Mouse (Mus musculus): ENCODE data around the gene Crmp1.

Gene Crmp1

DNA sequence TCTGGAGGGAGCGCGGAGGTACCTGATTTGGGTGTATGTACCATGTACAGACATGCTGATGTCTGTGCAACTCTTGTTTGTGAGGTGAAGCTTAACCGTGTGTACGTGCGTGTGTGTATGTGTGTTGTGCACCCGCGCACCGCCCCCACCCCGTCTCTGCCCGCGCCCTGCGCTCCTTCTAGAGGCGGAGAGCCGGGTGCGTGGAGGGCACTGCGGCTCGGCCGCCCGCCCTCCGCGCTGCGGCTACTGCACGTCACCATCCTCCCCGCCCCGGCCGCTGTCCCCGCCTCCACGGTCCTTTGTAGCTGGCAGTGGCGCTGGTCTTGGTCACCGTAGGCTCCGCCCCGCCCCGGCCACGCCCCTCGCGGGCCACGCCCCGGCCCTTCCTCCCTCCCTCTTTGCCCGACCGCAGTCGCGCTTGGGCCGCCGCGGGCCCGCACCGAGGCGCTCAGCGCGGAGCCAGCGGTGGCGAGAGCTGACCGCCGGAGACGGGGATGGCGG is at the start of gene Crmp1:
Crmp1 (plus strand) TSS at position 290 of the 501 bp plus-strand sequence.
- DNase-seq (ENCODE audit: low read depth): no peak

DNA sequence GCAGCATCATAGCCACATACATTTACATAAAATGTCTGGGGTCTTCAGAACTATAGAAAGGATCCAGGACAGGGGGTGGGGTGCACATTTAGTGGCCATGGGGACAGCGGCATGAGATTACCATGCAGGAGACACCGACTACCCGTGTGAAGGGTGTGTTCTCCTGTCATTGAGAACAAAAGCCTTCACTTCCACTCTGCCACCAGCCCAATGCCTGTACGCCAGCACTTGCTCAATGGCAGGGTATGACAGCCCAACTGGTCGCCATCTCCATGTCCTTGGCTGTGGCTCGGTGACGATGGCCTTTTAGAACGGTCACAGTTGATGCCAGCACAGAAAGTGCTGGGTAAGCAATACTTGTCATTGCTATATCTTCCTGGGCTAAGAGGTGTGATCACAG is 45.5 kb upstream of the Crmp1 start:
- DNase-seq (ENCODE audit: low read depth): no peak

DNA sequence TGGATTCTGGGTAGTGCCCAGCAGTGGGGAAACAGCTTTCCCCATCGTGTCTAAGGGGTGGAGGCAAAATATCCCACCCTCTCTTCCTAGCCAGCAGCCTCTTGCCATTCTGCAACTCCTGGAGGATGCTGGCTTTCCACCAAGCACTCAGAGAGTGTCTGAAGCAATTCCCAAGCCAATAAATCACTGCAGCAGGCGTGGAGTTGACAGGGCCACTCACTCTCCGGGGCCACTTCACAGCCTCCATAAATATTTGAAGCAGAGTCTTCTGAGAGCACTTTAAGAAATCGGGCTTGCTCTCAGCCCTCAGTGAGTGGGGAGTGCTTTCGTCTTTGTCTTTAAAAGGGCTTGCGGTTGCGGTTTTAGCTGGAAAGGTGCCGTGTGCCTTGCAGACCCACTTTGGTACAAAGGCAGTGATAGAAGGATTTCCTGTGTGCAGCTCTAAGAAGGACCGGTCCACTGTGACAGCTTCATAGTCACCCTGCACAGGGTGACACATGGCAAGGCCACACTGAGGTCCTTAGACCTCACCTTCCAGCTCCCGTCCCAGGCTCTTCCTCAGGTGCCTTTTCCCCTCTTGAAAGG is 45.0 kb upstream of the Crmp1 start:
- DNase-seq (ENCODE audit: low read depth): no peak

DNA sequence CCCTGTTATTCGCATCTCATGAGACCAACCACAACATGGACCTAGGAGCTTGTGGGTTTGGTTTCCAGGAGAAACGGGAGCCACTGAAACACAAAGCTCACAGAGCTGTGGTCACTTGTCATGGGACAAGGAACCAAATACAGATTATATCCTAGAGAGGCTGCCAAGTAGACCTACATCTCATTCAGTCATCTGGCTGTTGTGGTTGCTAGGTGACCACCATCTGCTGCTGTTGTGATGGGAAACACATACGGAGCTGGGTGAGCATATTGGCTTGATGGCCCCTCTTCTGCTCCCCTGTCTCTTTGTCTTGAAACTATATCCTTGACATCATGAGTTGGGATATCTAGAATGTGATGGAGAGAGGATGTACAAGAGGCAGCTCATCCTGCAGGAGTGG is 44.3 kb upstream of the Crmp1 start:
- DNase-seq (ENCODE audit: low read depth): no peak

DNA sequence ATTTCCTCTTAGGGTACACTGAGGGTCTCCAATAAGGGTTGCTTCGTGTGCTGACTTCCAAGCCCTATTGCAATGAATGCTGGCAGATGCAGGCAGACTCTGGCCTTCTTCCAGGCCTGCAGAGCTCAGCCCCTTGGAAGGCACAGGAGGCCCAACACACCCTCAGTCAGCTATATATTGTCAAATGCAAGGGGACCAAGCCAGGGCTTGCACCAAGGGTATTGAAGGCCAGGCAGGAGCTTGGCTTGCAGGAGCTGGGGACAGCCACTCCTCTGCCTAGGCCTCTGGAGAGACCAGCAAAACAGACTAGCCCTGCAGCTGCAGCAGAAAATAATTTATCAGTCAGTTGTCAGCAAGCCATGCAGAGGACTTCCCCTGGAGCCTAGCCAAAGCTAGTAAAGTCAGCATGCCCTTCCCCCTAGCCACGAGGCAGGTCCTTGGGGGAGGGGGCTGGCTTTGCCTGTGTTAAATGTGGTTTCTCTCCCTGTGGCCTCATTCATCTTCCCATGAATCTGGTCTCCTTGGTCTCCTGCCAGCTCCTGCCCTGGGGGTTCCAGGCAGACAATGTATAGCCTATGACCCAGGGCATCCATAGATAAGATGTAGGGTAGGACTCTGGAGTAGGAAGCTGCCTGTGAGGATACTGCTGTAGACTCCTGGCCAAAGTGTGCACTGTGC is 43.6 kb upstream of the Crmp1 start:
- no peak for DNase-seq (ENCODE audit: low read depth)

DNA sequence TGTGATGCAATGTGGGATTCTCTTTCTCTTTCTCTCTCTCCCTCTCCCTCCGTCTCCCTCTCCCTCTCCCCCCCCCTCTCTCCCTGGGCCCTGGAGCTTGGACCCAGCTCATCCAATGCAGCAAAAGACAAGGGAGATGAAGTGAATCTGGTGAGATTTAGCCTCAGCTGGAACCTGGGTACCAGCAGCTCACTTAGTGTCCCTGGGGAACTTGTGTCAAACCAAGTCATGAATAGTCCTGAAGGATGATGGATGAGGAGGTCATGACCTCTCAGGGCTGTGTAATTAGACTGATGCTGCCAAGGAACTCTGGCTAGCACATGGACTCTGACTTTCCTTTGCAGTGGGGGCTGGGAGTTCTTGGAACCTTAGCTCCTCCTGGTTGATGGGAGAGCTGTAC is 39.5 kb upstream of the Crmp1 start:
- DNase-seq (ENCODE audit: low read depth): no peak

DNA sequence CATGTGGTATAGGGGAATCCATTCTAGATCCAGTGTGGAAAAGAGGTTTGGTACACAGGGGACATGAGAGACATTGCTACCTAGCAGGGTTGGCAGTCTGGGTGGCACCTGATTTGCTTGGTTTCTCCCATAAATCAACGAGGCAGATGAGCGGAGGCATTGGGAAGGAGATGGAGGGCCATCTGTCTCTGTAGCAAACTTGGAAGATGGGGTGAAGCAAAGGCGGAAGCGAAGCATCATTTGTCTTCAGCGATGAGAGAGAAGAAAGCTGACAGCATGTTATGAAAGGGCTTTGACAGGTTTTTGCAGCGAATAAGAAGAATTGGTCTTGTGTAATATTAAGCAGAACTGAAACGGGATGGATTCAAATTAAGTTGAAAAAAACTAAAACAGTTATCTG is 36.9 kb upstream of the Crmp1 start:
- DNase-seq (ENCODE audit: low read depth): no peak

DNA sequence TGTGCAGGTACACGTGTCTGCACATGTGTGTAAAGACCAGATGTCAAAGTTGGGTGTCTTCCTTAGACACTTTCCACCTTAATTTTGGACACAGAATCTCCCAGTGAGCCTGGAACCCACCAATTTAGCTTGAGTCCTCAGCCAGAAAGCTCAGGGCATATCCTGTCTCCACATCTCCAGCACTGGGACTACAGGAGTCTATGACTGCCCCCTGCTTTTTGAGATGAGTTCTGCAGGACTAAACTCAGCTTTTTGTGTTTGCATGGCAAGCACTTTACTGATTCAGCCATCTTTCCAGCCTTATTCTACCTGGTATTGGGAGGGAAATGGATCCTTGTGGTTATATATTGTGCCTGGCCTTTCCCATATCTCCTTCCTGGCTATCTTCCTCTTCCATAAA is 36.3 kb upstream of the Crmp1 start:
- DNase-seq (ENCODE audit: low read depth): peak; percentile 1

DNA sequence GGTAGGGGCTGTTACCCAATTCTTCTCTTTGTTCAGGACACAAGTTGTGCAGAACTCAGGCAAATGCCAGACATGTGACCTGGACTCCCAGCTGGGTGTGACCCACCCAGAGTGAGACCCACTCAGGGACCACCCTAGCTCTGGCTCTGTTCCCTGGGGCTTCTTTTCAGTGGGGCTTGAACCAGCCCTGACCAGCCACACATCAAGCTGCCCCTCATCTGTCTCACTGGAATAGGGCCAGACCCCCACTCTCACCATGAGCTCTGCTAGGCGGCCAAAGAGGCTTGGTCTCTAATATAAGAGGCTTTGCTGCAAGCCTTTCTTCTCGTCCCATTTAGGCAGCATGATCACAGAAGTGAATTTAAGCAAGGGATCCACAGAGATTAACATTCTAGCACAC is 35.4 kb upstream of the Crmp1 start:
- DNase-seq (ENCODE audit: low read depth): no peak

DNA sequence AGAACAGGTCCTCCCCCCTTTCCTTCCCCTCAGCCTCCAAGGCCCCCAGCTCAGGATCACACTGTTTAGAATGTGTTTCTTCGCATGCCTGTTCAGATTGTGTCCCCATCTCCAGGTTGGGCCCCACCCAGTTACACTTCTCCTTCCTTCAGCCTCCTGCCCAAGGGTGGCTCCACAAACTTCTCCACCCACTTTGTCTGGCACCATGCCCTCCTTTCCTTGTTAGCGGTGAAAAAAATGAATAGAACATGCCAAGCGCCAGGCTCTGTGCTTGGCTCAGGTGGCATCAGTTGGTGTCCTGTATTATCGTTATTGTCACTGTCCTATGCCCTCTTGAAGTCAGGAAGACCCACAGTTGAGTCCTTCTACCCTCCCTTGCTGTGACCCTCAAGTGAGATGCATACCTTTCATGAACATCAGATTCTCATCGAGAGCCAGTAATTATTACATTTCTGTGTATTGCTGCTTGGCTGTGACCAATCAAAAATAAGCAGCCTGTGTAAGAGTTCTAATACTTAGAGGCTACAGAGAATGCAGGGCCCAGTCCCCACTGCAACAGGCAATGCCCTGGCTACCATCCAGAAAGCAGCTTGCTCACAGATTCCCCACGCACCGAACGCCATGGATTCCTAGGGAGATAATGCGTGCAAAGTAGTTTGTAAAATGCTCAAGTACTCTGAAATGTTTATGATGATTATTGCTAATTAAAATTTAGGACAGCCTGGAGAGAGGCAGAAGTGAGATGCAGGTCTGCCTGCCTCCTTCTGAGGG is 28.6 kb upstream of the Crmp1 start:
- DNase-seq (ENCODE audit: low read depth): no peak

DNA sequence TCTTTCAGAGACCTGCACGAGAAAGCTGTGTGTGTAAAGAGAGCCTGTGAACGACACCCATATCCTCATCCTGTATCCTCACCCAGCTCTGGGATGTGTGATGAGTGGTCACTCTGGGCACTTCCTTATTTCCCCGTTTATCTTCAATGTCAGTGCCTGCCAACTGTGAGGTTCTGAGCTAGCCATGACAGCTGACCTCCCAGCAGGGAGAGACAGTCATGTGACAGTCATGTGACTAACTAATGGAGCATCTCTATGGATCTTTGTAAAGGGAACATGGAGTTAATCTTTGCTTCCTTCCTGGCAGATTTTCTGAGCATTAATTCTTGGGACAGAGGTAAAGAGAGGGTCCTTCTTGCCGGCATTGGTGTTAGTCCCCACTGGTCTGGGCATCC is 28.0 kb upstream of the Crmp1 start:
- no peak for DNase-seq (ENCODE audit: low read depth)

DNA sequence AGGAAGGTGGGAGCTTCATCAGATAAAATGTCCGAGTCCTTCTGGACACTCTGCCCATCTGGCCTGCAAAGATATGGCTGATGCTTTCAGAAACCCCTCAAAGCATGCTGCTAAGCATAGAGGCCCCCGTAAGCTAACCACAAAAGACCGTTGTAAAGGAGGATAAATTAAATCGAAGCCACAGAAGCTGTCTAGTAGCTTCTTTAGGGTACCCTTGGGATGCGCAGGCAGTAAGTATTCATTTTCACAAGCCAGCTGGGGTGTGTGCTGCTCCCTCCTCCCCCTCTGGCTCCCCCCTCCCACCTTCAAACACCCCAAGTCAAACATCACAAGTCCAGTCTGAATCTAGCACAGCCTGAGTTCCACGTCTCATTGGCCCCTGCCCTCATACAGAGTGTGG is 27.1 kb upstream of the Crmp1 start:
- DNase-seq (ENCODE audit: low read depth): no peak

DNA sequence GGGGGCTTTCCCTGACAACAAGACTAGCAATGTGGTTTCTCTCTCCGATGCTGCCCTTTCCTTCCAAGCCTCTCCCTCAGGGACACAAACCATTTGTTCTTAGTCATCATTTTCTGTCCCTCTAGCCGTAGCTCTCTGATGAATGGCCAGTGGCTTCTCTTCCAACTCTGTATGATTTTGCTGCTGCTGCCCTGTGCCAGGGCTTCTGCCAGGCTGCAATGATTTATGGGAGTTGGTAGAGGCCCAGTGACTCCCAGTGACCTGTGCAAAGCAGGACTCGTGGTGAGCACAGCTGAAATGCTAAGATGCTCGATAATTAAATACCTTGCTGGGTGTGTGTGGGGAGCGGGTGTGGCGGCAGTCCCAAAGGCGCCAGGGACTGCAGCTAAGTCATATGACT is 26.5 kb upstream of the Crmp1 start:
- DNase-seq (ENCODE audit: low read depth): no peak

DNA sequence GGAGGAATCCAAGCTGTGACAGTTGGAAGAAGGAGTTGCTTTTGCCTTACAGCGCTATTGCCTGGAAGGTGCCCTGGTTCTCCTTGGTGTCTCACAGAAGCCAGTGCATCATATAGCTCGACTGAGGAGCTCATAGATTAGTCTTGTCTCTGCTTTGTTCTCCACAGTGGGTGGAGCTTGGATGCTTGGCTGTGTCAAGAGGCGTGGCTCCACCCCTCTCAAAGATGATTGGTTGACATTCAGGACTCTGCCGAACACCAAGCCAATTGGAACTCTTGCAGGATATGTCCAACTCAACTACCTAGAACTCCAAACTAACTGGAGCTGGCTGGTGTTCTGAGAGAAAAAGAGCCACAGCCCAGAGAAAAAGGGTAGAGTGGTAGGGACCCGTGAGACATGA is 22.1 kb upstream of the Crmp1 start:
- no peak for DNase-seq (ENCODE audit: low read depth)

DNA sequence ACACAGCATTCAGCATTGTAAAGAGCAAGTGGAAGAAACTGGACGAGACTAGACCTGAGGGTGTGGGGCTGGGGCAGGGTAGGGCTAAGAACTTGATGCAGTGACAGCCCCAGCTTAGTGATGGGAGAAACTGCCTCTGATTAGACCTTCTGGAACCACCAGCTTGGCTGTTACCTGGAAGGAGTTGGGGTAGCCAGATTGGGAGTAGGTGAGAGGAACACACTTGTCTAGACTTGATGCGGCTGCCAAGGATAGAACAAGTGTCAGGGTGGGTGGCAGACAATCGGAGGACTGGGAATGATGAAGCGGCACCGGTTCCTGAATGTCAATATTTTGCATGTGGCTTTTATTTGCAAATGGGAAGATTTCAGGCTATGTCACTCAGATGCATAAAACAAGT is 21.2 kb upstream of the Crmp1 start:
- no peak for DNase-seq (ENCODE audit: low read depth)

DNA sequence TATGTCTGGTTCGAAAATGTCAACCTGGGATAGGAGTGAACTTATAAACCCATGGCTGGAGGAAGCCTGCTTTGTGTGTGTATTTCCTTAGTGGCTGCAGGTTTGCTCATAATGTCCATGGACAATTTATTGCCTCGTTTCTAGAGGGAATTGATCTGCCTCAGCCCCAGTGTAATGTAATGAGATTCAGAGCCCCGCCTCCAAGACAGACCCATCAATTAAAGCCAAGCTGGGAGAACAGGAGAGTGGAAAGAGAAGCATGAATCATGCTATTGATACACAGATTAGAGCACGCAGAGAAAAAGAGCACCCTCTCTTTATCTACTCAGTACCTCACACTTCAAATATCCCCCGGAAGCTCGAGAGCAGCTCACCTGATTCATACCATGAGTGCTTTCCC is 20.2 kb upstream of the Crmp1 start:
- DNase-seq (ENCODE audit: low read depth): no peak

DNA sequence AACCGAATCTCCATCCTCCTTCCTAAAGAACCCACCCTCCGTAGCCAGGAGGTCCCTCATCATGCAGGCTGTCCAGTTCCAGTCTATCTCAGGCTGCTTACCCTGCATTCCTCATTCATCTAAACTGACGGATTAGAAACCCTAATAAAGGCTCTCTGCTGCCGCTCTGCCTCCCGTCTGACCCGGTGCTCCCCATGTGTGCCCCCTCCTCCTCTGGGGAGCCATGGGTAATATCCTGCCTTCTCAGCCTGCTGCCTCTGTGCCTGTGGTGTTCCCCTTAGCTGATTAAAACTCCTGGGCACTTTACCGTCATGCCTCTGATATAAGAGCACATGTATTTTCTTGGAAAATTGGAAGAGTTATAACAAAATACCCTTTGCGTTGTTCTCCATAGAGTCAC is 19.4 kb upstream of the Crmp1 start:
- DNase-seq (ENCODE audit: low read depth): no peak

DNA sequence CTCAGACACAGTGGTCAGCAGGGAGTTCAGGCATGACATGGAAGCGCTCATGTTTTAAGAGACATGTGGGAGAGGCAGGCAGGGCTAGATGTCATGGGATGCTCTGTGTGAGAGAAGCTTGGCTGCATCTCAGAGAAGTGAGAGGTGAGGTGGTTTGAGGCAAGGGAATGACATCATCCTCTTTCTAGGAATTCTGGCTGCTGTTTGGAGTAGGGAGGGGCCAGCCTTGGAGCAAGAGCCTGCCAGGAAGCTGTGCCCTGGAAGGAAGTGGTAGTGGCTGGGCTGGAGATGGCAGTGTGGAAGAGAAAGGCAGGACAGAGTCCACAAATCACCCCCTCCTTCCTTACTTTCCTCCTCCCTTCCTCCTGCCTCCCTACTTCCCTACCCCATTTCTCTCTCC is 16.0 kb upstream of the Crmp1 start:
- no peak for DNase-seq (ENCODE audit: low read depth)

DNA sequence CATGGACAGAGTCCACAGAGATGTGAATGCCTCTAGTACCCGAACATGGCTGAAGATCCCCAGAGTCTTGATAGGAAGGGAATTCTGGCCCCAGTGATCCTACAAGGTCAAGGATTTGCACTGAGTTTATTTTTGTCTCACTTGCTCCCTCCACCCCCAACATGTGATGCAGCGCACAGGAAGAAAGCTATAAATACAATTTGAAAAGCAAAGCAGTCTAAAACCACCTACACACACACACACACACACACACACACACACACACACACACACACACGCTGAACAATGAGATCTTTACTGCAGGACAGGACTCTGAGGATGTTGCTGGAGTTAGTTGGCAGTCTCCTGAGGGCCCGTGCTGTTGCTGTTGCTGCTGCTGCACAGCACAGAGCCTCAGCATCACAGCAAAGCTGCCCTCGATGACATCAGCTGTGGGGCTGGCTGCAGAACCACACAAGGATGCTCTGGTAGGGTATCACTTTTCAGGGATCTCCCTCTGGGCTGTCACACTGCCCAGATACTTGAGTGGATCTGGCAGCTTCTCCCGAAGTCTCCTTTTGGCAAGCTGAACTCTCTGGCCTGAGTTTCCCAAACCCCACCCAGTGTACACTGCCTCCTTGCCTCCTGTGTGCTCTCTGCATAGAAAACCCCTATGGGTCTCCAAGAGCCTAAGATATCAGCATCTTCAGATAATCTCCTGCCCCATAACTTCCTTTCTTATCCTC is 13.6 kb upstream of the Crmp1 start:
- no peak for DNase-seq (ENCODE audit: low read depth)

DNA sequence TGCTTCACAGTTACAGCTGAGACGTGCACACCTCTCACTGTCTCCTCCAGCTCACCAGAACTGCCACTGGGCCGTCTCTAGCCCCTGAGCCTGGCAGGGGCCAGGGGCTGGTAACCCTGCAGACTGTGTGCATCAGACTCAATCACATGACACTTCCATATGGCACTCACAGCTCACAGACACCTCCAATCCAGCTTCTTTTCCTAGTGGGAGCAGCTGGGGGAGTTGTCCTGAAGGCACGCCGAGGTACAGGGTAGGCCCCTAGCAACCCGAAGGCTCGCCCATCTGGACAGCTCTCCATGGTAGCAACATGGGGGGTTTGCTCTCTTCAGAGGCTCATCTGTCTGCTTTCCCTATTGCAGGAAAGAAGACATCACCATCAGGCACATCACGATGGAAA is 12.8 kb upstream of the Crmp1 start:
- DNase-seq (ENCODE audit: low read depth): no peak

DNA sequence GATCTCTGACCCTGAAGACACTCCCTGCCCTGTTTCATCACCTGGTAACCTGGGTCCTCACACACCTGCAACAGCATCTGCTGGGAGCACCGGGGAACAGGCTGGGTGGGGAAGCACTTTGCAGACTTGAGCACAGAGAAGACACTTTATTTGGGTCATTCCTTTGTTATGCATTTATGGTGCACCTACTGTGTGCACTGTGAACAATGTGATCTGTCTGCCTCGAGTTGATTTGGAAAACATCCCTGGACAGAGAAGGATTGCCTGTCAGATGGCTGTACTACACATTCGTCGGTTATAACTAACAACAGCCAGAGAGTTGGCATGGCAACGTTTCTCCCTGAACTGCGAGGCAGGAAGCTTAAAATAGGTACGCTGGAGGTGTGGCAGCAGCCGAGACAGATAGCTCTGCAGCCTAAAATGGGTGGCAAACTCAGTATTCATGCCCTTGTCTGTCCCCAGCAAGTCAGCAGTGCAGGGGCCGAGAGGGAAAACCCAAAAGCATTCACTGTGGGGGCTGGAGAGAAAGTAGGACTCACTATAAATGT is 8.7 kb upstream of the Crmp1 start:
- no peak for DNase-seq (ENCODE audit: low read depth)

DNA sequence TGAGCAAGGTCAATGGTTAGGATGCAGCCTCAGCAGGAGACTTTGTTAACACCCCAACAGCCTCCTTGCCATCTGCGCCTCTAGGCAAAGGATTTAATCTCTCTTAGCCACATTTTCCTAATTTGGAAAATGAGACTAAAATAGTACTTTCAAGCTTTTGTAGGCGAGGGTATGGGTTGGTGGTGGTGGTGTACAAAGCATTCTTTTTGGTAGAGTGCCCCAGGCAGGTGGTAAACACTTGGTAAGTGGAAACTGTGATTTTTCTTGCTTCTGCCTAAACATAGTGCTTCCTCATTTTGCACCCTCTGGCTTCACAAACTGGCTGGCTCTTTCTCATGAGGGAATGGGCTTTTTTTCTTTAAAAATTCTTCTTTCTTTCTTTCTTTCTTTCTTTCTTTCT is 3.1 kb upstream of the Crmp1 start:
- no peak for DNase-seq (ENCODE audit: low read depth)

Measured in 416B (cell line).